Mouse (Mus musculus): ENCODE measurements around the gene Polr1e. TPM values are rescaled to one million over a fixed set of nuclear protein-coding genes. Genes with fewer than 3 reads are reported as not detected.
"Not testable (repeated sequence)": the region's sequence is repeated elsewhere in the genome, so short reads cannot be mapped to it uniquely, and the experiment has no call there.

Gene Polr1e
- total RNA-seq, 2 experiments from 2014 or later: 12.0 to 12.6 TPM

DNA sequence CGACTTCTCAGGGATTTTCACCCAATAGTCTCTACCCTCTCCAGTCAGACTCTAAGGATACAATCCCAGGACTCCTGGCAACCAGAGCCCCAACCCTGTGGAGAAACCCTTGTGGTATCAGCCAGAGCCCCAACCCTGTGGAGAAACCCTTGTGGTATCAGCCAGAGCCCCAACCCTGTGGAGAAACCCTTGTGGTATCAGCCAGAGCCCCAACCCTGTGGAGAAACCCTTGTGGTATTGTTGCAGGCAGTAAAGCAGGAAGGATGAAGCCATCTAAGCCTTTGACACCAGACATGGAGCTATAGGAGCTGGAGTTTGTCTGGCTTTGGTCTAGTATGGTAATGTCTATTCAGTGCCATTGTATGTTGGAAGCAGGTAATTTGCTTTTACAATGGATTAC, 45.5 kb downstream of the Polr1e start:
- not testable (repeated sequence) for DNase-seq

DNA sequence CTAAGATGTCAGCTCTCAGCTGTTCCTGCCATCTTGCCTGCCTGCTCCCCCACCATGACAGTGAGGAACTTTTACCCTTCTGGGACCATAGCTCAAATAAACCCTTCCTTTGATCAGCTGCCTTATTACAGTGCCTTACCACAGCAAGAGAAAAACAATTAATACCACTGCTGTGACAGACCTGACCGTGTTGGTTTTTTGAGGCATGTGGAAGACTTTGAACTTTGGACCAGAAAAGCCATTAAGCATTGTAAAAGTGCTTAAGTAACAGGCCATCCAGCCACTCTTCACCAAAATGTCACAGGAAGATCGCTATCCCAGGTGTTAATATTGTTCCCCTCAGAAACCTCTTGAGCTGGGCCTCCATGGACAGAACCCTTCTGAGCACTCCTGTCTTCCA, 46.2 kb downstream of the Polr1e start:
- DNase-seq: no peak

DNA sequence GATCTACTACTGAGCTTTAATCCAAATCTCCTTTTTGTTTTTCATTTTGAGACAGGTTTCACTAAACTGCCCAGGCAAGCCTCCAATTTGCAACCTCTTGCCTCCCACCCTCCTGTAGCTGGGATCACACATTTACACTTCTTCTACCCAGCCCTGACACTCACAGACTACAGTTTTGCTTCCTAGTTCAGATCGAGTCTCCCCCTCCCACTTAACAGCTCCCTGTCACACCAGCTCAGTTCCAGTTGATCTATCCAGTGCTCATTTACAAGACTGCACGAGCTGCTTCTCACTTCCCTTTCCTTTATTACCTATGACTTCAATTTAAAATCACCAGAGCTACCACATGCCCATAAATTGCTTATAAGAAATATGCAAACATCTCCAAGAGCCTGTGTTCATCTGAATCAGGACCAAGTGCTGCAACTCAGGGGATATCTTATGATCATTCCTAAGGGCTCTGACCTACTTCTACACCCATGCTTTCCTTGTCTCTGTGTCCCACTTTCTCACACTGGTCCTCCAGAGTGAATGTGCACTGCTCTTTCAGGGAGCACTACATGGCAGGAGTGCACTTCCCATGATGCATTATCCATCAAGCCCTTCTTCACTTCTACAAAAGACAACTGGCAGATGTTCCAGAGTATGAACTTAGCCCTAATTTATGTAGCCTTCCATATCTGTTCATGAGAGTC, 47.8 kb downstream of the Polr1e start:
- no peak for DNase-seq

DNA sequence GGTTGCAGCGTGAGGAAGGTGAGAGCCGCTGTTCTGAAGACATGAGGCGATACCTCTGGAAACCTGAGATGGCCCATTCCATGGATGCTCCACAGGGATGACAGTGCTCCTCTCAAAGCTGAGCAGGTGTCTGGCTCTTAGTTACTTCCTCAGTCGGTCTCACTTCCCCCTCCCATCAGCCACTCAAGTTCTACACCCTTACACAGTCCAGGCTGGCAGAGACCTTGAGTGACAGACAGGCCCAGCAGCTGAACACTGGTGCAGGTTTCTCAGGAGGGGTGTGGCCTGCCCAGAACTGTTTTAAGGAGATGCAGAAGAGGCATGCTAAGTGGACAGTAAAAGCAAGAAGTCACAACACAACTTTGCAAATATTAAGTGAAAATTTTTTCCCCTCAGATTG, 49.4 kb downstream of the Polr1e start:
- no peak for DNase-seq

DNA sequence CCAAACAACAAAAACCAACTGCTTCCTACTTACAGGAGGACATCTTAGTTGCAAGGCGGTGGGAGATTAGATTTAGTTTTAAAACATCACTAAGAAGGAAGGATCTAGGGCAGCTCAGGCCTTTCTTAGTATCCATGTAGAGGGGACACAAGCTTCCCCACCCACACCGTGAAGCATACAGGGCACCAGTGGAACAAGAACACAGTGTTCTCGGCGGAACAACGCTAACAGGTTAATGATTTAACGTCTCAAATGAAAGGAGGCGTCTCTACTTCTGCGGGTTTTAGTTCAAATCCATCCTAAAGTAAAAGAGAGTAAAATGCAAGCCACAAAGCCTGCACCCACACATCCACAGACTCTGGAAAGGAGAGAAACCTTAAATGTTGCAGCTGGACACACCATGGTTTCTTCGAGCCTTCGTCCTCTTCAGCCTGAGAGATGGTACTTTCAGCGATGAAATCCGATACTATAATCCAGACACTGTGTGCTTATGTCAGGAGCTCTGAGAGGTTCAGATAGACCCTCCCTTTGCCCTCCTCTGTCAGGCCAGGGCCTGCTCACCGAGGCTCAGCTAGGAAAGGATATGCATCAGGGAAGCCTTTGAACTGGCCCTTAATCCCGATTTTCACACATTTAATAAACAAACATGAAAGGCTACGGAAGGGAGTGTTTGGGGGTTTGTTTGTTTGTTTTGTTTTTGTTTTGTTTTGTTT, 54.0 kb downstream of the Polr1e start:
- no peak for DNase-seq

DNA sequence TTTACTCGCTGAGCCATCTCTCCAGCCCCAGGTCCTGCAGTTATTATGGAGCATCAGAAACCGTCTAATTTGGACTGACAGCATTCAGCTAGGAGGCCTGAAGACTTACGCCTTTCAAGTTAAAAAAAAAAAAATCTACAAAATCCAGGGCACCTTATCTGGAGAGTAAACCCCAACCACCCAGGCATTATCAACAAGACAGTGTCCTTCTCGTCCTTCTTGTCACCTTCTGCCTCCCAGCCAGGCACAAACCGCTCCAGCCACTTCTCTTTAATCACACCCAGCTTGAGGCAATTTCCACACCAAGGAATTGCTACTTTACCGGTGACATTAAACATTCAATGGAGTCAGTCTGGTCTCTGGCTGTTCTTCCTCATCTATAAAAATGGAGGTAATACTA, 55.2 kb downstream of the Polr1e start:
- DNase-seq: no peak

DNA sequence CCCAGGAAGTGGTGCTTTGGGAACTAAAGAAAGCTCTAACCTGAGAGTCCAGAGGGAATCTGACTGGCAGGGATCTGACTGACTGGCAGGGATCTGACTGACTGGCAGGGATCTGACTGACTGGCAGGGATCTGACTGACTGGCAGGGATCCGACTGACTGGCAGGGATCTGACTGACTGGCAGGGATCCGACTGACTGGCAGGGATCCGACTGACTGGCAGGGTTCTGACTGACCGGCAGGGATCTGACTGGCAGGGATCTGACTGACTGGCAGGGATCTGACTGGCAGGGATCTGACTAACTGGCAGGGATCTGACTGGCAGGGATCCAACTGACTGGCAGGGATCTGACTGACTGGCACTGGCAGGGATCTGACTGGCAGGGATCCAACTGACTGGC, 62.7 kb downstream of the Polr1e start:
- DNase-seq: not testable (repeated sequence)

DNA sequence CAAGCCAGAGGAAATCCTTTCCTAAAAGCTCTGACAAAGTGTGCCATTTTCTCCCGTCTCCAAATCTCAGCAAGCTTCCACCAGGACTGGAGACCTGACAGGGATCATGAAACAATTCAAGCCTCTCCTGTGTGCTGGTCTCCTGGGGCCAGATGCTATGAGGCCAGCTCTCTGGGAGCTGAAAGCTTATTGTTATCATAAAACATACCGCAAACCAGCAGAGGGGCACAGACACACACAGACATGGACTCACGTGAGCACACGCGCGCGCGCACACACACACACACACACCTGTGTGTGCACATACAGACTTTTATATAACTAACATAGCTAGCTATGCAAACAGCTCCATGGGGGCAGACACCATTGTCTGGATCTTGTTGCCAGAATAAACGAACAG, 64.6 kb downstream of the Polr1e start:
- peak in 1 of 2 experiments; percentile 11 for DNase-seq

DNA sequence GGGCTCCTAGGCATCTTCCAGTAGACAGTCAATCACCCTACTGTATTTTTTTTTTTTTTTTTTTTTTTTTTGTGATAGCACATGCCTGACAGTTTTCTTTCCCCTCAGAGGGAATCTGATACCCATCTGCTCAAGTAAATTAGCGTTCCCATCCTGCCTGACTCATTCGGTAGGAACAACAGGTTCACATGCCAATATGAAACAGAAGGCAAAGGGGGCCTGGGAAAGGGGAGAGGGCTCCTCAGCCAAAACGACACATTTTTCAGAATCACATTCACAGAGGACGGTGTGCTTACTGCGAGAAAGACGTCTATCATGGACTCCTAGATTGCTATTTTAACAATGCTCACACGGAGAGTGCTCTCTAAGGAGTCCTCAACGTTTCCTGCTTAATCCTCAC, 65.1 kb downstream of the Polr1e start:
- DNase-seq: peak; percentile 22 to 48

DNA sequence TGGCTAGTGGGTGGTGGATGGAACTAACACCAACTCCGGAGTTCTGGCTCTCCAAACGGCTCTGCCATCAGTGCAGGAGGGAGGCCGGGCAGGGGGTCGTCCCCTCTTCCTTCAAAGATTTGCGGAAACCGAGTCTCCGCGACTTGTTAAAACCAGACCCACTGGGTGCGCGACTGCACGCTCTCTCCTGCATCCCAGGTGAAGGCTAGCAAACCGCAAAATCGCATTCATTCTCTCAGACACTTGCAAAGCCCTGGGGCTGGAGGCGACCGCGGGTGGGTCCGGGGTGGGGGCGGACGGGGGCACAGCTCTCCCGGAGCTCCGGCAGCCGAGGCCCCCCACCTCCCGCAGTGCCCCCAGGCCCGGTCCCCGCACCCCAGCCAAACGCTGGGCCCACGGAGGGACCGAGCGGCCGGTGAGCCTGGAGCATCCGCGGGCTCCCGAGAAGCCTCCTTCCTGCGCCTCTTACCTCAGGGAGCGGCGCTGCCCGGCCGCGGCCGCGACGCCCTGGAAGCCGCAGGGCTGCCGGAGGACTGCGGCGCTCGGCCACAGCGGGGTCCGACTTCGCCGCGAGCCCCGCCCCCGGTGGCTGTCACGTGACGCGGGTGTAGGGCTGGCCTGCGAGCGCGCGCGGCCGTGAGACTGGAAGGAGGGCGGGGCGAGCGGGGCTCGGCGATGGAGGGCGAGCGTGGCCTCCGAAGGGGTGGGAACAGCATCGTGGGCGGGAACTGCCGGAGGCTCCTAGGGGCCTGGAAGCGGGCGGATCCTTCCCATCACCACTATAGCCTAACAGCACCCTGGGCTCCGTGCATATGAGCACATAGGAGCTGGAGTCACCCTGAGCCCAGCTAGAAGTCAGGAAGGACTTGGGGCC, 65.9 kb downstream of the Polr1e start, which contains the start of gene Fbxo10:
Gene Fbxo10 (minus strand): TSS at position 584 of the 874 bp plus-strand sequence.
- peak; percentile 88 to 90 for DNase-seq

DNA sequence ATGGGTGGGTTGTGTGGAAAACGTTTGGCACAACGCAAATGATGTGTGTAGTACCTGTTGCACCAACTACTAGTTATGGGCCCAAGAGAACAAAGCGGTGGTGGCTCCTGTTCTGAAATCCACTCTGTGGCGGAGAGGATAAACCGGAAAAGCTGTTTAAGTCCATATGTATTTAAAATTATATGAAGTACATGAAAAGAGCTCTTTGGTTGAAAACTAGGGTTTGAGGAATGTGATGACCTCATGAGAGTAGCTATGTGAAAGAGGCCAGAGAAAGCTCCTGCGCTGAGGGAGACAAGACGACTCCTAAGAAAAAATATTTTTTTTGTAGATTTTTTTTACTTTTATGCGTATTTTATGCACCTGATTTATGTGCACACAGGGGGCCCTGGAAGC, 66.5 kb downstream of the Polr1e start:
- no peak for DNase-seq

Other genes with a start within 250 kb of the Polr1e start
- gene Grhpr, start 37.2 kb upstream of the Polr1e start, total RNA-seq (2021): 10 to 100 TPM; 24.5 to 27.0 TPM
- gene Zbtb5, start 6.2 kb upstream of the Polr1e start, total RNA-seq (2021): 10 to 100 TPM in 1 of 2 experiments, 1 to 10 TPM in 1; 9.7 to 10.3 TPM
- gene Fbxo10, start 66.0 kb downstream of the Polr1e start, total RNA-seq (2021): 10 to 100 TPM; 43.3 to 47.7 TPM
- 10 to 100 TPM; 70.3 to 70.4 TPM for gene Tomm5, start 89.5 kb downstream of the Polr1e start, total RNA-seq (2021)
- 10 to 100 TPM; 14.4 to 15.9 TPM for gene Frmpd1, start 166.3 kb downstream of the Polr1e start, total RNA-seq (2021)